Mouse (Mus musculus): ENCODE results near the gene Vac14.

The Vac14 gene

GRCm38 (mm10) chr8:110718969-110719670, 100.7 kb downstream of the Vac14 start:
- DNase-seq, result peak; percentile 80 to 87

- no peak for DNase-seq
Observed at GRCm38 (mm10) chr8:110719898-110720653, 101.7 kb downstream of the Vac14 start.

- peak; percentile 88 to 94 for DNase-seq
Observed at GRCm38 (mm10) chr8:110720685-110721598, 102.6 kb downstream of the Vac14 start, which contains the start of gene Mtss1l. Gene Mtss1l, plus strand, starts transcription at chr8:110721476.

- peak; percentile 66 to 78 for DNase-seq
Observed at GRCm38 (mm10) chr8:110721606-110722413, 103.4 kb downstream of the Vac14 start.

GRCm38 (mm10) chr8:110722414-110723011, 104.1 kb downstream of the Vac14 start:
- DNase-seq, result no peak

GRCm38 (mm10) chr8:110724493-110724892, 106.1 kb downstream of the Vac14 start:
- DNase-seq, result no peak

- peak; percentile 51 to 64 for DNase-seq
Observed at GRCm38 (mm10) chr8:110725084-110725838, 106.9 kb downstream of the Vac14 start.

GRCm38 (mm10) chr8:110726893-110727292, 108.5 kb downstream of the Vac14 start:
- DNase-seq, result peak; percentile 87 to 91

- no peak for DNase-seq
Observed at GRCm38 (mm10) chr8:110731346-110731859, 113.0 kb downstream of the Vac14 start.

GRCm38 (mm10) chr8:110733036-110733435, 114.7 kb downstream of the Vac14 start:
- DNase-seq, result no peak

- DNase-seq, result no peak
Observed at GRCm38 (mm10) chr8:110738591-110739195, 120.3 kb downstream of the Vac14 start.

GRCm38 (mm10) chr8:110740629-110741175, 122.3 kb downstream of the Vac14 start:
- no peak for DNase-seq

- peak in 1 of 2 experiments; percentile 20 for DNase-seq
Observed at GRCm38 (mm10) chr8:110741816-110742451, 123.5 kb downstream of the Vac14 start.

GRCm38 (mm10) chr8:110742452-110742818, 124.0 kb downstream of the Vac14 start:
- DNase-seq, result no peak

- DNase-seq, result no peak
Observed at GRCm38 (mm10) chr8:110745162-110745561, 126.8 kb downstream of the Vac14 start.

- no peak for DNase-seq
Observed at GRCm38 (mm10) chr8:110746661-110747060, 128.3 kb downstream of the Vac14 start.

- DNase-seq, result no peak
Observed at GRCm38 (mm10) chr8:110749500-110750170, 131.2 kb downstream of the Vac14 start.

- DNase-seq, result no peak
Observed at GRCm38 (mm10) chr8:110750269-110750668, 131.9 kb downstream of the Vac14 start.

- DNase-seq, result no peak
Observed at GRCm38 (mm10) chr8:110751490-110751889, 133.1 kb downstream of the Vac14 start.

All from kidney, postnatal 4 days (tissue).